Mouse (Mus musculus) stomach, postnatal 0 days (tissue): ENCODE measurements at regions not wholly inside any gene's neighbourhood (a gene's known extent, or its start where the extent isn't known, plus 50 kb on each side); places are given as distances from the start of the nearest gene placed in this dataset.
A peak's percentile ranks its signal among the peaks of the same experiment; 100 is the strongest.

Source experiments
- ATAC-seq: fragments of 200-750 bp; cut with Nextera tagmentation; 2 replicates; pipeline ENCODE4 v1.8.0; 2017; ENCODE audit not compliant: low FRiP score, low TSS enrichment
- DNase-seq: peaks from one replicate; pipeline ENCODE4 v3.0.0-alpha.2; 2016; ENCODE audit warnings: low spot score
- H3K27ac ChIP-seq: fragments of 300-500 bp; sonication (generic); replicated peaks from 2 replicates; pipeline ENCODE4 v1.5.1; 2014; ENCODE audit warnings: mild to moderate bottlenecking, control low read depth
- H3K27me3 ChIP-seq: fragments of 300-500 bp; sonication (generic); 2 replicates; pipeline ENCODE4 v1.6.1; 2014; ENCODE audit warnings: low read length; ENCODE audit not compliant: control insufficient read depth, insufficient read depth
- H3K36me3 ChIP-seq: fragments of 300-500 bp; sonication (generic); 2 replicates; pipeline ENCODE4 v1.6.1; 2014; ENCODE audit warnings: low read length, mixed read lengths; ENCODE audit not compliant: control insufficient read depth, insufficient read depth
- H3K4me1 ChIP-seq: fragments of 300-500 bp; sonication (generic); replicated peaks from 2 replicates; pipeline ENCODE4 v1.6.1; 2014; ENCODE audit warnings: antibody characterized with exemption; ENCODE audit not compliant: control insufficient read depth, insufficient read depth
- H3K4me2 ChIP-seq: fragments of 300-500 bp; sonication (generic); replicated peaks from 2 replicates; pipeline ENCODE4 v1.6.1; 2014; ENCODE audit warnings: low read depth, mild to moderate bottlenecking, control low read depth, moderate library complexity
- H3K4me3 ChIP-seq: fragments of 300-500 bp; sonication (generic); 2 replicates; pipeline ENCODE4 v1.5.1; 2014; ENCODE audit warnings: low read depth, low read length, control low read depth
- H3K9ac ChIP-seq: fragments of 300-500 bp; sonication (generic); 2 replicates; pipeline ENCODE4 v1.6.1; 2014; ENCODE audit warnings: mild to moderate bottlenecking, low read length, control low read depth, mixed read lengths
- H3K9me3 ChIP-seq: fragments of 300-500 bp; sonication (generic); 2 replicates; pipeline ENCODE4 v1.6.1; 2016; ENCODE audit warnings: low read length; ENCODE audit not compliant: control insufficient read depth
- CTCF ChIP-seq: IDR thresholded peaks from 2 replicates; pipeline ENCODE4 v1.5.1; 2016; ENCODE audit warnings: antibody characterized with exemption, low read depth, mild to moderate bottlenecking, moderate library complexity
- EP300 ChIP-seq: optimal IDR thresholded peaks from 2 replicates; pipeline ENCODE3; 2016; ENCODE audit warnings: antibody characterized with exemption
- WGBS: fragments of 180-500 bp; shearing (Covaris S2); extraction: QIAGEN DNeasy Blood & Tissue Kit; methylation state at CpG from one replicate; pipeline ENCODE4 v1.1.7; 2014; 5-methylcytosine and 5-hydroxymethylcytosine counted together

- Histone ChIP-seq H3K27ac (no peak overlapping the region), H3K9me3 (no peaks in the 10 kb centered on the region), H3K4me2 (no peak overlapping the region), H3K27me3 (no peaks in the 10 kb centered on the region), H3K9ac (no peak overlapping the region), H3K4me1 (no peaks in the 10 kb centered on the region), H3K4me3 (no peak overlapping the region), H3K36me3 (no peaks in the 10 kb centered on the region)
- DNase-seq (peak; percentile 24), ATAC-seq (peak; percentile 72; the same call in 1 of the 2 replicates)
- 37% methylated on average over 2 of the region's 2 CpGs for WGBS
- no peak for TF ChIP-seq EP300
- no peak for TF ChIP-seq CTCF
These were observed 107.3 kb upstream of the Cox10 start for GRCm38 (mm10) chr11:64186590-64186989.

DNA sequence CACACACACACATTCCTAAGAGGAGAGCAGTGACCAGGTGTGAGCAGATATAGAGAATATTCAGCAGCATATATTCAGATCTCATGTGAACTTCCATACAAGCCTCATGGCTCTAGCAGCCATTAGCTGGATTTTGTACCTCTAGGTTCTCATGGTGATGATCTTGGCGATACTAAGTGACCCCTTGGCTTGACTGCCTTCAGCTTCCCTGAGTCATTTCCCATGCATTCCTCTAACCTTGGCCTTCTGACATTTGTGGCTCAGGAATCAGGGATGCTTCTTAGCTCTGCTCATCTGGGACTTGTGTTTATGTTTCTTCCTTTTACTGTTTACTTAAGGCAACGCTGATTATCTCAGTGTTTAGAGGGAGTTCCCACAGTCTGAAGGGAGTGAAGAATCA, 100.8 kb upstream of the Cox10 start:
- WGBS, result 16% methylated on average over 2 of the region's 2 CpGs
- DNase-seq (no peak), ATAC-seq (no peak)

GRCm38 (mm10) chr11:64173421-64174062, 94.3 kb upstream of the Cox10 start:
- H3K27ac ChIP-seq, result no peak overlapping the region
- H3K4me1 ChIP-seq, result no peaks in the 10 kb centered on the region
- 52% methylated on average over 4 of the region's 4 CpGs for WGBS
- H3K27me3 ChIP-seq, result no peaks in the 10 kb centered on the region
- H3K4me3 ChIP-seq, result no peak overlapping the region
- no peaks in the 10 kb centered on the region for H3K36me3 ChIP-seq
- no peak overlapping the region for H3K9ac ChIP-seq
- DNase-seq, result no peak
- ATAC-seq, result no peak
- TF ChIP-seq CTCF, result no peak
- no peak for TF ChIP-seq EP300
- no peak overlapping the region for H3K4me2 ChIP-seq
- H3K9me3 ChIP-seq, result no peaks in the 10 kb centered on the region

More for the DNA sequence above, 100.8 kb upstream of the Cox10 start:
- no peak overlapping the region for H3K9ac ChIP-seq
- no peaks in the 10 kb centered on the region for H3K36me3 ChIP-seq
- H3K27me3 ChIP-seq, result no peaks in the 10 kb centered on the region
- no peak overlapping the region for H3K27ac ChIP-seq
- H3K4me2 ChIP-seq, result no peak overlapping the region
- no peaks in the 10 kb centered on the region for H3K4me1 ChIP-seq
- TF ChIP-seq EP300, result no peak
- no peak for TF ChIP-seq CTCF
- no peaks in the 10 kb centered on the region for H3K9me3 ChIP-seq
- no peak overlapping the region for H3K4me3 ChIP-seq

DNA sequence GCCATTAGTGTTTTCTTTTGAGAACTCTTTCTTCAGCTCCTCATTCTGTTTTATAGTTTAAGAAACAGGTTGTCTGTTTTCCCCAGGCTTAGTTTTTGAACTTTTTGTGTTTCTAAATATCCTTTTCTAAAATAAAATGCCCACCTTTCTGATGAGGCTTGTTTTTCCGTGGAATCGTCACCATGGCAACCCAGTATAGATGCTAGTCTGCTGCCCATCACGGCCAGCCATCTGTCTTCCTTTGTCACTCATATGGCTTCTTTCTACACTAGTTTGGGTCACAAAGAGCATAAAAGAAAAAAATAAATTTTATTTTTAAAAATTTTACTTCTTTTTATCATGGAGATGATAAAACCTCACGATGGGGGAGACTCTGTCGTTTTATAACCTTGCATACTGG, 93.7 kb upstream of the Cox10 start:
- H3K9me3 ChIP-seq, result no peaks in the 10 kb centered on the region
- no peak overlapping the region for H3K4me3 ChIP-seq
- no peak for DNase-seq
- no peak overlapping the region for H3K9ac ChIP-seq
- ATAC-seq, result no peak
- no peaks in the 10 kb centered on the region for H3K36me3 ChIP-seq
- TF ChIP-seq EP300 (no peak), CTCF (no peak)
- no peaks in the 10 kb centered on the region for H3K4me1 ChIP-seq
- H3K4me2 ChIP-seq, result no peak overlapping the region
- 77% methylated on average over 5 of the region's 5 CpGs for WGBS
- H3K27ac ChIP-seq, result no peak overlapping the region
- no peaks in the 10 kb centered on the region for H3K27me3 ChIP-seq

GRCm38 (mm10) chr11:64168626-64169025, 89.4 kb upstream of the Cox10 start:
- Histone ChIP-seq H3K27me3 (no peaks in the 10 kb centered on the region), H3K36me3 (no peaks in the 10 kb centered on the region), H3K9ac (no peak overlapping the region), H3K4me2 (no peak overlapping the region), H3K27ac (no peak overlapping the region), H3K4me3 (no peak overlapping the region), H3K9me3 (no peaks in the 10 kb centered on the region), H3K4me1 (no peaks in the 10 kb centered on the region)
- 43% methylated on average over 8 of the region's 8 CpGs for whole genome bisulfite sequencing
- TF ChIP-seq EP300 (no peak), CTCF (no peak)
- ATAC-seq (no peak), DNase-seq (no peak)

- H3K9me3 ChIP-seq, result no peaks in the 10 kb centered on the region
- no peak overlapping the region for H3K4me3 ChIP-seq
- DNase-seq (peak; percentile 20), ATAC-seq (no peak)
- no peaks in the 10 kb centered on the region for H3K27me3 ChIP-seq
- H3K27ac ChIP-seq, result no peak overlapping the region
- TF ChIP-seq EP300 (no peak), CTCF (no peak)
- no peak overlapping the region for H3K4me2 ChIP-seq
- no peaks in the 10 kb centered on the region for H3K36me3 ChIP-seq
- whole genome bisulfite sequencing, result 28% methylated on average over 6 of the region's 6 CpGs
- no peak overlapping the region for H3K9ac ChIP-seq
- no peaks in the 10 kb centered on the region for H3K4me1 ChIP-seq
These were observed 85.5 kb upstream of the Cox10 start for GRCm38 (mm10) chr11:64164796-64165195.
